Mouse (Mus musculus): ENCODE measurements around the gene Abcf1.

- no peak for TF ChIP-seq FLI1 (IDR thresholded peaks at IDR 0.05; ENCODE audit: low read length)
- TF ChIP-seq GATA1 (IDR thresholded peaks at IDR 0.05; ENCODE audit: borderline replicate concordance, low read length), result no peak
These were observed 47.0 kb downstream of the Abcf1 start for GRCm38 (mm10) chr17:35922566-35922965.
